10 mouse cellular contexts compared by ENCODE assay signal in the genomic region with DNA sequence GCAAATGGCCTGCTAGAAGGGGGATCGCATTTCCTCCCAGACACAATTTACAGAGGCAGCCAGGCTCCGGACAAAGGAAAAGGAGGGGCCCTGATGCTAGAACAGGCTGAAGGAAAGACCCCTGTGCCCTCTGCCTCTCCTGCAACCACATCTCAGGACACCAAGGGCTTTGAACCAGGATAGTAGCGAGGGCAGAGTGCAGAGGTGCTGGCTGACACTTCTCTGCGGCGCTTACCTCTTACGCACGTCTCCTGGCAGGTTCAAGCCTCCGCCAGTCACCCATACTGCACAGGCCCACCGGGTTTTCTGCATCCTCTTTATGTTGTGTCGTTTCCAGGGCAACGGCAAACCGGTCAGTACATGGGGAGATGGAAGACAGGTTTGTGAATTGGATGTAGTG. TPM values are rescaled to one million over a fixed set of nuclear protein-coding genes. Genes with fewer than 3 reads are reported as not detected.
DNase-seq lines count a peak whose midpoint lies in the region; ATAC-seq and TF ChIP-seq lines count a peak whose summit lies in the region.
"Had no signal": no experiment of that assay in that cellular context is flagged by ENCODE, and none has a peak within 500 bp of the region (broad histone marks: within the 10 kb centered on the region; RNA-seq: fewer than 3 reads in every experiment).

No protein-coding gene starts in this region.

- H3K4me1 ChIP-seq in kidney, embryonic 15.5 days, result peaks cover 24% of the 10 kb centered on the region
- H3K4me1 ChIP-seq in kidney, adult 2 months (ENCODE audit: control insufficient read depth, insufficient read depth, low read length), result no peaks in the 10 kb centered on the region
- peaks cover 13% of the 10 kb centered on the region for H3K4me1 ChIP-seq in hindbrain, embryonic 15.5 days (replicated peaks)
- peaks cover 9% of the 10 kb centered on the region; the same call in 1 of the 2 replicates for H3K4me1 ChIP-seq in midbrain, embryonic 16.5 days (ENCODE audit: control insufficient read depth, insufficient read depth, low read length)

- 0 out of 2 replicates have a peak, but pooled peaks cover 5% of the 10 kb centered on the region for H3K27me3 ChIP-seq in kidney, embryonic 15.5 days
- H3K27me3 ChIP-seq in kidney, adult 2 months (replicated peaks; ENCODE audit: control insufficient read depth, insufficient read depth, low read length), result no peaks in the 10 kb centered on the region
- H3K27me3 ChIP-seq in hindbrain, embryonic 15.5 days, result no peaks in the 10 kb centered on the region
- H3K27me3 ChIP-seq in midbrain, embryonic 16.5 days (ENCODE audit: control insufficient read depth, insufficient read depth, low read depth, low read length), result no peaks in the 10 kb centered on the region

- intact Hi-C loops in gastrocnemius, postnatal 36 days (cut with DNase I), result no loop called here

- H3K27ac ChIP-seq in kidney, embryonic 15.5 days, result peak overlapping the region; percentile 51; the same call in 1 of the 2 replicates
- H3K27ac ChIP-seq in kidney, adult 2 months (ENCODE audit: insufficient read depth, low read depth, low read length), result no peak overlapping the region
- H3K27ac ChIP-seq in hindbrain, embryonic 15.5 days (replicated peaks), result peak overlapping the region; percentile 58
- peak overlapping the region; percentile 77 for H3K27ac ChIP-seq in midbrain, embryonic 16.5 days (ENCODE audit: low read length)

- no peaks in the 10 kb centered on the region for H3K9me3 ChIP-seq in kidney, embryonic 15.5 days (replicated peaks)
- H3K9me3 ChIP-seq in hindbrain, embryonic 15.5 days, result no peaks in the 10 kb centered on the region
- no peaks in the 10 kb centered on the region for H3K9me3 ChIP-seq in midbrain, embryonic 16.5 days (replicated peaks; ENCODE audit: control insufficient read depth, low read length, poor library complexity, severe bottlenecking)

- H3K36me3 ChIP-seq in kidney, embryonic 15.5 days, result no peaks in the 10 kb centered on the region
- no peaks in the 10 kb centered on the region for H3K36me3 ChIP-seq in kidney, adult 2 months (ENCODE audit: control insufficient read depth, insufficient read depth, low read length)
- H3K36me3 ChIP-seq in hindbrain, embryonic 15.5 days, result no peaks in the 10 kb centered on the region
- H3K36me3 ChIP-seq in midbrain, embryonic 16.5 days (ENCODE audit: control insufficient read depth, insufficient read depth, low read length), result no peaks in the 10 kb centered on the region

- no peak for DNase-seq in kidney, adult 2 months
- DNase-seq in embryo, embryonic 9.5 days (ENCODE audit: extremely low spot score), result peak; percentile 44
- no peak for DNase-seq in left cerebral cortex, adult 11 months (ENCODE audit: low spot score)
- DNase-seq in gastrocnemius, postnatal 36 days, result no peak
- DNase-seq in retina, postnatal 1 day, result no peak
- DNase-seq: cerebellum, adult 18-20 months; lung, postnatal 10 days had no signal

- peak; percentile 37; the same call in 1 of the 2 replicates for ATAC-seq in kidney, embryonic 15.5 days (replicated peaks; ENCODE audit: low FRiP score)
- peak; percentile 72 for ATAC-seq in hindbrain, embryonic 15.5 days (ENCODE audit: low FRiP score, low read depth)
- ATAC-seq in midbrain, embryonic 16.5 days, result peak; percentile 91

- no peak overlapping the region for H3K9ac ChIP-seq in kidney, embryonic 15.5 days
- 0 out of 2 replicates have a peak overlapping the region, but pooled peaks have one; percentile 0 for H3K9ac ChIP-seq in hindbrain, embryonic 15.5 days
- peak overlapping the region; percentile 52 for H3K9ac ChIP-seq in midbrain, embryonic 16.5 days (ENCODE audit: low read depth, low read length)

- H3K4me3 ChIP-seq in kidney, embryonic 15.5 days (replicated peaks), result 0 out of 2 replicates have a peak overlapping the region, but pooled peaks have one; percentile 12
- H3K4me3 ChIP-seq in kidney, adult 2 months (ENCODE audit: insufficient read depth, low read depth, low read length), result no peak overlapping the region
- no peak overlapping the region for H3K4me3 ChIP-seq in hindbrain, embryonic 15.5 days
- no peak overlapping the region for H3K4me3 ChIP-seq in midbrain, embryonic 16.5 days (ENCODE audit: low read depth, low read length)

- TF ChIP-seq CTCF in kidney, adult 2 months (conservative IDR thresholded peaks at IDR 0.05; ENCODE audit: insufficient read depth, insufficient read length, low read depth, low read length), result no peak

- no peak for TF ChIP-seq POLR2A in kidney, adult 2 months (IDR thresholded peaks at IDR 0.05; ENCODE audit: low read depth, low read length)

- H3K4me2 ChIP-seq in kidney, embryonic 15.5 days, result peak overlapping the region; percentile 46
- peak overlapping the region; percentile 30; the same call in 1 of the 2 replicates for H3K4me2 ChIP-seq in hindbrain, embryonic 15.5 days
- H3K4me2 ChIP-seq in midbrain, embryonic 16.5 days (ENCODE audit: low read length), result peak overlapping the region; percentile 42

- 22% methylated on average over 12 of the region's 12 CpGs for WGBS in kidney, embryonic 15.5 days
- WGBS in kidney, adult 2 months, result 26% methylated on average over 12 of the region's 12 CpGs
- WGBS in hindbrain, embryonic 15.5 days, result 23% methylated on average over 12 of the region's 12 CpGs
- WGBS in midbrain, embryonic 16.5 days, result 20% methylated on average over 12 of the region's 12 CpGs

RNA-seq across cellular contexts. Expression of gene Kcna6, which starts 12.0 kb away (rescaled TPM):
- 2.3 and 3.2 TPM in 2 replicates for polyA plus RNA-seq in kidney, embryonic 15.5 days (2015; fragmentation: Nextera tagmentation; extraction: Ambion mirVana)
- 0.46 and 0.59 TPM in 2 replicates for polyA plus RNA-seq in kidney, adult 2 months (2012; rRNA removed)
- 22.3 and 24.4 TPM in 2 replicates for polyA plus RNA-seq in hindbrain, embryonic 15.5 days (2015; fragmentation: Nextera tagmentation; extraction: Ambion mirVana)
- 22.7 and 28.8 TPM in 2 replicates for polyA plus RNA-seq in midbrain, embryonic 16.5 days (2015; fragmentation: Nextera tagmentation; extraction: Ambion mirVana)
- under 1 TPM; 0.22 to 0.41 TPM for total RNA-seq in gastrocnemius, postnatal 36 days (2021)

Comparison
In these comparisons a context has a peak if more than half of its experiments do, and no peak if none do; other contexts are left out.
1. ATAC-seq: peak in every context shown above with its lines; median percentile 91 in midbrain, embryonic 16.5 days; 72 in hindbrain, embryonic 15.5 days; 37 in kidney, embryonic 15.5 days.